Mouse (Mus musculus): ENCODE results near the gene Cfap99. TPM values are rescaled to one million over a fixed set of nuclear protein-coding genes. Genes with fewer than 3 reads are reported as not detected.

The Cfap99 gene
- polyA plus RNA-seq, 1 experiment from 2014 or later = 0.10 TPM

GRCm38 (mm10) chr5:34352084-34352631 is 63.8 kb downstream of the Cfap99 start:
- Histone ChIP-seq H3K4me1 (no peaks in the 10 kb centered on the region), H3K9ac (no peak overlapping the region), H3K4me3 (no peak overlapping the region), H3K9me3 (no peaks in the 10 kb centered on the region), H3K36me3 (replicated peaks) (peaks cover 62% of the 10 kb centered on the region), H3K27ac (no peak overlapping the region), H3K27me3 (replicated peaks) (no peaks in the 10 kb centered on the region), H3K4me2 (no peak overlapping the region)
- 97% methylated on average over 3 of the region's 3 CpGs for WGBS
- no peak for ATAC-seq (replicated peaks)

DNA sequence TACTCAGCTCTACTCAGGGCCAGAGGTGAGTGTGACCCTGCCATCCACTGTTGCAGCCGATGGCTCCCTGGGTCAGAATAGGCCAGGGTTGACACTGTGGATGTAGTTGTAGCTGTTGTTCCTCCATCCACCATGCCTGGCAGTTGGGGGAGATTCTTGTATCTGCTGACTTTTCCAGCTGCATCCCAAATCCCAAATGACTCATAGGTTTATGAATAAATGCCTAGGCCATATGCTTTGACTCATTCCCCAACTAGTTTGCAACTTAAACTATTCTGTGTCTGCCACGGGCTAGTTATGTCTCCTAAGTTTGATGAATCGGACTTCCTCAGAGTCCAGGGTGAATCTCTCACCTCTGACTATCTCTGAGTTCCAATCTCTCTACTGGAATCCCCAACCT is 71.9 kb downstream of the Cfap99 start:
- Histone ChIP-seq H3K4me3 (no peak overlapping the region), H3K9me3 (no peaks in the 10 kb centered on the region), H3K4me1 (no peaks in the 10 kb centered on the region), H3K4me2 (no peak overlapping the region), H3K36me3 (replicated peaks) (0 out of 2 replicates have a peak, but pooled peaks cover 11% of the 10 kb centered on the region), H3K27me3 (replicated peaks) (no peaks in the 10 kb centered on the region), H3K9ac (no peak overlapping the region), H3K27ac (no peak overlapping the region)
- ATAC-seq (replicated peaks) = no peak
- WGBS = 97% methylated on average over 3 of the region's 3 CpGs

DNA sequence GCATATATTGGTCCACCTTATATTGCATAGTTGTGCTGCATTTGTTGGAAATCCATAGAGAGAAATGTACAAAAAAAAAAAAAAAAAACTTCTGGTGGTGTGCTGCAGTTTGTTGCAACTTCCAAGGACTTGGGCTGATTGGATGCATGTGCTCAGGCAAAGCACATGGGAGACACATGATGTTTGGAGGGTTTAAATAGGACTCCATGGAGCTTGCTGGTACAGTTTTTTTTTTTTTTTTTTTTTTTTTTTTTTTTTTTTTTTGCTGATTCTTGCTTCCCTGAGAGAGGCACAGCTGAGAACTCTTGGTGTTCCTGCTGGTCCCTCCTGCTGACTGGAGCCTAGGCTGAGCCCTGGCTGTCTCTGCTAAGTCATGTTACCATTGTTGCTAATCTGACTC is 74.7 kb downstream of the Cfap99 start:
- no peak overlapping the region for H3K4me3 ChIP-seq
- 0 out of 2 replicates have a peak, but pooled peaks cover 4% of the 10 kb centered on the region for H3K36me3 ChIP-seq (replicated peaks)
- H3K4me1 ChIP-seq = no peaks in the 10 kb centered on the region
- no peaks in the 10 kb centered on the region for H3K9me3 ChIP-seq
- ATAC-seq (replicated peaks) = no peak
- H3K4me2 ChIP-seq = no peak overlapping the region
- H3K27ac ChIP-seq = no peak overlapping the region
- no peaks in the 10 kb centered on the region for H3K27me3 ChIP-seq (replicated peaks)
- H3K9ac ChIP-seq = no peak overlapping the region

GRCm38 (mm10) chr5:34368551-34369290 is 80.3 kb downstream of the Cfap99 start:
- 72% methylated on average over 7 of the region's 7 CpGs for WGBS
- ATAC-seq (replicated peaks) = no peak; the same call in 1 of the 2 replicates
- Histone ChIP-seq H3K27me3 (replicated peaks) (no peaks in the 10 kb centered on the region), H3K9ac (peak overlapping the region; percentile 60), H3K4me1 (peaks cover 26% of the 10 kb centered on the region), H3K9me3 (no peaks in the 10 kb centered on the region), H3K4me3 (peak overlapping the region; percentile 95), H3K27ac (peak overlapping the region; percentile 91), H3K36me3 (replicated peaks) (no peaks in the 10 kb centered on the region), H3K4me2 (peak overlapping the region; percentile 62)

- WGBS = under 1% methylated on average over 56 of the region's 64 CpGs
- H3K4me2 ChIP-seq = peak within 1 kb of the TSS; percentile 62
- H3K9me3 ChIP-seq = no peaks in the 10 kb centered on the region
- peak within 1 kb of the TSS; percentile 97 for H3K9ac ChIP-seq
- H3K27ac ChIP-seq = peak within 1 kb of the TSS; percentile 91
- peaks cover 30% of the 10 kb centered on the region for H3K4me1 ChIP-seq
- H3K27me3 ChIP-seq (replicated peaks) = no peaks in the 10 kb centered on the region
- peak within 1 kb of the TSS; percentile 95 for H3K4me3 ChIP-seq
- no peaks in the 10 kb centered on the region for H3K36me3 ChIP-seq (replicated peaks)
- ATAC-seq (replicated peaks) = peak; percentile 99
These were observed 81.1 kb downstream of the Cfap99 start, which contains the start of gene Fam193a for GRCm38 (mm10) chr5:34369341-34370021. Gene Fam193a, plus strand, starts transcription at chr5:34369933.

- peak overlapping the region; percentile 95 for H3K4me3 ChIP-seq
- H3K4me2 ChIP-seq = peak overlapping the region; percentile 51
- no peaks in the 10 kb centered on the region for H3K36me3 ChIP-seq (replicated peaks)
- H3K4me1 ChIP-seq = peaks cover 30% of the 10 kb centered on the region
- H3K27ac ChIP-seq = peak overlapping the region; percentile 91
- no peaks in the 10 kb centered on the region for H3K27me3 ChIP-seq (replicated peaks)
- no peaks in the 10 kb centered on the region for H3K9me3 ChIP-seq
- no peak for ATAC-seq (replicated peaks)
- peak overlapping the region; percentile 97 for H3K9ac ChIP-seq
- under 1% methylated on average over 90 of the region's 114 CpGs for WGBS
These were observed 81.8 kb downstream of the Cfap99 start for GRCm38 (mm10) chr5:34370022-34370823.

GRCm38 (mm10) chr5:34370840-34371239 is 82.4 kb downstream of the Cfap99 start:
- peak overlapping the region; percentile 97 for H3K9ac ChIP-seq
- peak overlapping the region; percentile 51 for H3K4me2 ChIP-seq
- H3K4me3 ChIP-seq = peak overlapping the region; percentile 95
- 29% methylated on average over 8 of the region's 8 CpGs for WGBS
- H3K9me3 ChIP-seq = no peaks in the 10 kb centered on the region
- H3K27me3 ChIP-seq (replicated peaks) = no peaks in the 10 kb centered on the region
- peaks cover 30% of the 10 kb centered on the region for H3K4me1 ChIP-seq
- H3K27ac ChIP-seq = peak overlapping the region; percentile 91
- H3K36me3 ChIP-seq (replicated peaks) = no peaks in the 10 kb centered on the region
- no peak for ATAC-seq (replicated peaks)

DNA sequence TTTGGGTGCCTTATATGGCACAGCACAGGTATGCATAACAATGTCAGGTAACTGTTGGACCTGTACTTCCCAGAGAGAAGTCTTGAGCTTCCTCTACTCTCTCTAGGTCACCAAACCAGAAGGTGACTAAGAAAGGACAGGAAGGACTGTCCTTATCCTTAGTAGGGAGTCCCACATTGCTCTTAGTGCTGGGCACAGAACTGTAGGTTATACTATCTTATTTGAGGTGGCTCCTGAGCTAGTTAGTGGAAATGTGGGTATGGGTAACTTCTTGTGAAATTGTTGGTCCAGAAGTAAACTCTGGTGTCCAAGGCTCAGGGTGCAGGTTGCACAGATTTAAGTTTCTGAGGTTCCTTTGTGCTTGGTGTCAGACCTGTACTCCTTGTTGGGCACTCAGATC is 83.7 kb downstream of the Cfap99 start:
- Histone ChIP-seq H3K4me1 (peaks cover 30% of the 10 kb centered on the region), H3K36me3 (replicated peaks) (no peaks in the 10 kb centered on the region), H3K27me3 (replicated peaks) (no peaks in the 10 kb centered on the region), H3K4me3 (no peak overlapping the region), H3K4me2 (peak overlapping the region; percentile 18; the same call in 1 of the 2 replicates), H3K27ac (no peak overlapping the region), H3K9me3 (no peaks in the 10 kb centered on the region), H3K9ac (no peak overlapping the region)
- no peak for ATAC-seq (replicated peaks)

DNA sequence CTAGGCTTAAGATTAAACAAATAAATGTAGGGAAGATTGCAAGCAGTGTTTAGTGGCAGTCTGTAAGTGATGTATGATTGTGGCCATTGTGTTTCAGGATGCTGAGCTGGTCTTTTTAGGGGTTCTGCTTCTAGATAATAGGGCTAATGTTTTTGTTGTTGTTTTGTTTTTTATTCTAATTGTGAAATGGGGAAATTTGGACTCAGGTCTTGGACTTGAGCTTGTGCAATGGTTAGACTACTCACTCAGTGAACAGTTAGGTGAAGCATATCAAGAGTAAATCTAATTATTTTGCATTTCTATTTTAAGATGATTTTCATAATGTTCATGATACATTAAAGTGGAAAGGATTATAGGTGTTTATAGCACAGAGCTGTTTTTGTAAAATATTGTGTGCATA is 84.1 kb downstream of the Cfap99 start:
- no peak overlapping the region for H3K4me3 ChIP-seq
- no peaks in the 10 kb centered on the region for H3K36me3 ChIP-seq (replicated peaks)
- no peak for ATAC-seq (replicated peaks)
- no peak overlapping the region for H3K9ac ChIP-seq
- H3K4me2 ChIP-seq = no peak overlapping the region
- H3K9me3 ChIP-seq = no peaks in the 10 kb centered on the region
- H3K4me1 ChIP-seq = peaks cover 30% of the 10 kb centered on the region
- no peaks in the 10 kb centered on the region for H3K27me3 ChIP-seq (replicated peaks)
- H3K27ac ChIP-seq = no peak overlapping the region

Other genes with a start within 250 kb of the Cfap99 start
- gene Poln, start 119.2 kb upstream of the Cfap99 start, polyA plus RNA-seq (2015; fragmentation: Nextera tagmentation; extraction: Ambion mirVana) = 0.27 and 0.52 TPM in 2 replicates
- gene Haus3, start 119.1 kb upstream of the Cfap99 start, polyA plus RNA-seq (2015; fragmentation: Nextera tagmentation; extraction: Ambion mirVana) = 11.7 and 11.9 TPM in 2 replicates
- 35.0 and 38.1 TPM in 2 replicates for gene Mxd4, start 100.9 kb upstream of the Cfap99 start, polyA plus RNA-seq (2015; fragmentation: Nextera tagmentation; extraction: Ambion mirVana)
- gene Zfyve28, start 151 bp upstream of the Cfap99 start, polyA plus RNA-seq (2015; fragmentation: Nextera tagmentation; extraction: Ambion mirVana) = 4.7 and 6.1 TPM in 2 replicates
- gene Rnf4, start 47.7 kb downstream of the Cfap99 start, polyA plus RNA-seq (2015; fragmentation: Nextera tagmentation; extraction: Ambion mirVana) = 130 and 132 TPM in 2 replicates
- gene Fam193a, start 81.3 kb downstream of the Cfap99 start, polyA plus RNA-seq (2015; fragmentation: Nextera tagmentation; extraction: Ambion mirVana) = 17.6 and 19.4 TPM in 2 replicates
- gene Tnip2, start 225.4 kb downstream of the Cfap99 start, polyA plus RNA-seq (2015; fragmentation: Nextera tagmentation; extraction: Ambion mirVana) = 10.9 and 13.0 TPM in 2 replicates
- 25.4 and 25.9 TPM in 2 replicates for gene Sh3bp2, start 237.2 kb downstream of the Cfap99 start, polyA plus RNA-seq (2015; fragmentation: Nextera tagmentation; extraction: Ambion mirVana)

Measured in midbrain, embryonic 15.5 days (tissue).